Mouse (Mus musculus) liver, embryonic 11.5 days (tissue): ENCODE data around the gene Plekhh2. TPM values are rescaled to one million over a fixed set of nuclear protein-coding genes. Genes with fewer than 3 reads are reported as not detected.

ENCODE experiments used
- ATAC-seq: fragments of 200-750 bp; cut with Nextera tagmentation; replicated peaks from 2 replicates; pipeline ENCODE4 v1.8.0; 2017; ENCODE audit warnings: moderate number of reproducible peaks, mild to moderate bottlenecking, moderate TSS enrichment, moderate library complexity; ENCODE audit not compliant: low FRiP score
- DNase-seq: peaks from one replicate; pipeline ENCODE4 v3.0.0-alpha.2; 2017; ENCODE audit warnings: low spot score
- H3K27ac ChIP-seq: fragments of 300-500 bp; sonication (generic); 2 replicates; pipeline ENCODE4 v1.5.1; 2014; ENCODE audit warnings: mild to moderate bottlenecking, low read depth, low read length, control low read depth
- H3K27me3 ChIP-seq: fragments of 300-500 bp; sonication (generic); replicated peaks from 2 replicates; pipeline ENCODE4 v1.6.1; 2014; ENCODE audit warnings: low read length, mixed read lengths; ENCODE audit not compliant: control insufficient read depth, insufficient read depth
- H3K36me3 ChIP-seq: fragments of 300-500 bp; sonication (generic); 2 replicates; pipeline ENCODE4 v1.6.1; 2014; ENCODE audit warnings: mild to moderate bottlenecking, low read length, moderate library complexity, mixed read lengths; ENCODE audit not compliant: control insufficient read depth, insufficient read depth
- H3K4me1 ChIP-seq: fragments of 300-500 bp; sonication (generic); replicated peaks from 2 replicates; pipeline ENCODE4 v1.6.1; 2014; ENCODE audit warnings: low read length, mixed read lengths; ENCODE audit not compliant: control insufficient read depth, insufficient read depth
- H3K4me2 ChIP-seq: fragments of 300-500 bp; sonication (generic); 2 replicates; pipeline ENCODE4 v1.6.1; 2014; ENCODE audit warnings: mild to moderate bottlenecking, control low read depth, moderate library complexity
- H3K4me3 ChIP-seq: fragments of 300-500 bp; sonication (generic); 2 replicates; pipeline ENCODE4 v1.5.1; 2014; ENCODE audit warnings: low read depth, low read length, control low read depth
- H3K9ac ChIP-seq: fragments of 300-500 bp; sonication (generic); 2 replicates; pipeline ENCODE4 v1.6.1; 2014; ENCODE audit warnings: low read depth, low read length, control low read depth
- H3K9me3 ChIP-seq: fragments of 300-500 bp; sonication (generic); 2 replicates; pipeline ENCODE4 v1.6.1; 2016; ENCODE audit warnings: low read length, inconsistent platforms, mixed read lengths; ENCODE audit not compliant: control insufficient read depth
- WGBS: fragments of 180-500 bp; shearing (Covaris S2); extraction: QIAGEN DNeasy Blood & Tissue Kit; methylation state at CpG from one replicate; pipeline ENCODE4 v1.1.7; 2014; 5-methylcytosine and 5-hydroxymethylcytosine counted together
- polyA plus RNA-seq: library from polyadenylated mRNA; unstranded; fragments of >200 nt; fragmentation: Nextera tagmentation; extraction: Ambion mirVana; gene quantifications from 2 replicates; pipeline ENCODE4 v1.2.1, GENCODE M21; 2014

Plekhh2 gene
- polyA plus RNA-seq, 1 experiment from 2014 or later: 2.4 TPM

- DNase-seq: no peak
- Histone ChIP-seq H3K9me3 (no peaks in the 10 kb centered on the region), H3K4me1 (no peaks in the 10 kb centered on the region), H3K27ac (no peak overlapping the region), H3K27me3 (no peaks in the 10 kb centered on the region), H3K9ac (no peak overlapping the region), H3K4me3 (no peak overlapping the region), H3K4me2 (no peak overlapping the region), H3K36me3 (no peaks in the 10 kb centered on the region)
- ATAC-seq: no peak
- 67% methylated on average over 6 of the region's 6 CpGs for WGBS
These were observed 27.9 kb upstream of the Plekhh2 start for GRCm38 (mm10) chr17:84483673-84484320.

GRCm38 (mm10) chr17:84487415-84487814 lies 24.3 kb upstream of the Plekhh2 start:
- Histone ChIP-seq H3K4me2 (no peak overlapping the region), H3K4me1 (no peaks in the 10 kb centered on the region), H3K27me3 (no peaks in the 10 kb centered on the region), H3K4me3 (no peak overlapping the region), H3K9me3 (no peaks in the 10 kb centered on the region), H3K27ac (no peak overlapping the region), H3K36me3 (no peaks in the 10 kb centered on the region), H3K9ac (no peak overlapping the region)
- DNase-seq (no peak), ATAC-seq (no peak)
- WGBS: 72% methylated on average over 2 of the region's 2 CpGs

GRCm38 (mm10) chr17:84492255-84492880 lies 19.3 kb upstream of the Plekhh2 start:
- Histone ChIP-seq H3K9ac (no peak overlapping the region), H3K36me3 (no peaks in the 10 kb centered on the region), H3K27ac (no peak overlapping the region), H3K9me3 (no peaks in the 10 kb centered on the region), H3K4me3 (no peak overlapping the region), H3K4me2 (no peak overlapping the region), H3K4me1 (no peaks in the 10 kb centered on the region), H3K27me3 (no peaks in the 10 kb centered on the region)
- DNase-seq: no peak
- no peak for ATAC-seq
- WGBS: 41% methylated on average over 5 of the region's 5 CpGs

- DNase-seq (no peak), ATAC-seq (no peak)
- Histone ChIP-seq H3K27ac (no peak overlapping the region), H3K36me3 (no peaks in the 10 kb centered on the region), H3K9me3 (no peaks in the 10 kb centered on the region), H3K4me2 (no peak overlapping the region), H3K9ac (no peak overlapping the region), H3K27me3 (no peaks in the 10 kb centered on the region), H3K4me3 (no peak overlapping the region), H3K4me1 (no peaks in the 10 kb centered on the region)
- WGBS: 82% methylated on average over 5 of the region's 5 CpGs
These were observed 14.7 kb upstream of the Plekhh2 start for GRCm38 (mm10) chr17:84497026-84497425.

- Histone ChIP-seq H3K9ac (no peak overlapping the region), H3K9me3 (no peaks in the 10 kb centered on the region), H3K27me3 (no peaks in the 10 kb centered on the region), H3K4me2 (no peak overlapping the region), H3K4me1 (no peaks in the 10 kb centered on the region), H3K27ac (no peak overlapping the region), H3K4me3 (no peak overlapping the region), H3K36me3 (no peaks in the 10 kb centered on the region)
- no peak for DNase-seq
- 48% methylated on average over 2 of the region's 2 CpGs for WGBS
- no peak for ATAC-seq
These were observed 14.1 kb upstream of the Plekhh2 start for GRCm38 (mm10) chr17:84497559-84497958.

- H3K4me1 ChIP-seq: no peaks in the 10 kb centered on the region
- no peak overlapping the region for H3K27ac ChIP-seq
- DNase-seq (no peak), ATAC-seq (no peak)
- H3K4me3 ChIP-seq: no peak overlapping the region
- no peak overlapping the region for H3K9ac ChIP-seq
- WGBS: 74% methylated on average over 3 of the region's 3 CpGs
- no peaks in the 10 kb centered on the region for H3K36me3 ChIP-seq
- H3K4me2 ChIP-seq: no peak overlapping the region
- no peaks in the 10 kb centered on the region for H3K9me3 ChIP-seq
- no peaks in the 10 kb centered on the region for H3K27me3 ChIP-seq
These were observed 13.6 kb upstream of the Plekhh2 start for GRCm38 (mm10) chr17:84497972-84498604.

- no peaks in the 10 kb centered on the region for H3K4me1 ChIP-seq
- WGBS: 73% methylated on average over 5 of the region's 5 CpGs
- no peak overlapping the region for H3K27ac ChIP-seq
- H3K4me3 ChIP-seq: no peak overlapping the region
- no peaks in the 10 kb centered on the region for H3K27me3 ChIP-seq
- no peak for ATAC-seq
- H3K9ac ChIP-seq: no peak overlapping the region
- no peak for DNase-seq
- H3K4me2 ChIP-seq: no peak overlapping the region
- H3K9me3 ChIP-seq: no peaks in the 10 kb centered on the region
- no peaks in the 10 kb centered on the region for H3K36me3 ChIP-seq
These were observed 13.1 kb upstream of the Plekhh2 start for GRCm38 (mm10) chr17:84498639-84499038.

GRCm38 (mm10) chr17:84502341-84502740 lies 9.4 kb upstream of the Plekhh2 start:
- Histone ChIP-seq H3K4me2 (no peak overlapping the region), H3K4me1 (no peaks in the 10 kb centered on the region), H3K27me3 (no peaks in the 10 kb centered on the region), H3K4me3 (no peak overlapping the region), H3K9ac (no peak overlapping the region), H3K27ac (no peak overlapping the region), H3K9me3 (no peaks in the 10 kb centered on the region), H3K36me3 (no peaks in the 10 kb centered on the region)
- 68% methylated on average over 3 of the region's 3 CpGs for WGBS
- DNase-seq: no peak
- ATAC-seq: no peak

- H3K27ac ChIP-seq: no peak overlapping the region
- H3K36me3 ChIP-seq: no peaks in the 10 kb centered on the region
- DNase-seq (no peak), ATAC-seq (no peak)
- H3K4me3 ChIP-seq: no peak overlapping the region
- WGBS: 58% methylated on average over 2 of the region's 2 CpGs
- no peak overlapping the region for H3K9ac ChIP-seq
- H3K4me1 ChIP-seq: no peaks in the 10 kb centered on the region
- no peaks in the 10 kb centered on the region for H3K9me3 ChIP-seq
- H3K27me3 ChIP-seq: peaks cover 5% of the 10 kb centered on the region
- H3K4me2 ChIP-seq: no peak overlapping the region
These were observed 5.8 kb upstream of the Plekhh2 start for GRCm38 (mm10) chr17:84505922-84506321.
